In the genomic region with DNA sequence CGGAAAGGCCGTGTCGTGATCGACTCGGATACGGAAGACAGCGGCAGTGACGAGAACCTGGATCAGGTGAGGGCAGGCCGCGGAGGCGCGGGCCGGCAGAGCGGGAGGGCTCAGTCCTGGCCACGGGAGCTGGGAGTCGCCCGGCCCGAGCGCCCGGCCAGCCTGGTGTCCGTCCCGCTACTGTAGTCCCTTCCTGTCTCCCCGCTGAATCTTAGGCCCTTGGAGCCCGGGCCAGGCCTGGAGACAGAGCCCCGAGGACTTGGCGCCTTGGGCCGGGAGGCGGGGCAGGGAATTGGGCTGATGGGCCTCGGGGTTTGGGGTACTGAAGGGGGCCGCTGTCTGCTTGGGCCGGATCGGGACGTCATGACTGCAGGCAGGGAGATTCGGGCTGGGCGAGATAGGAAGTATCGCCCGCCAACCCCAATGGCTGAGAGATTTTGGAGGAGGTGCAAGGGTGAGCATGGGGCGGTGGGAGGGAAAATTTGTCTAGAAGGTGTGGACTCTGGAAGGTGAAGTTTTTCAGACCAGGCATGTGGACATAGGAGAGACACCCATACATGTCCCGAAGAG, we compare ENCODE assay signal across 8 mouse cellular contexts. TPM values are rescaled to one million over a fixed set of nuclear protein-coding genes. Genes with fewer than 3 reads are reported as not detected.
DNase-seq lines count a peak whose midpoint lies in the region; ATAC-seq lines count a peak whose summit lies in the region.

No protein-coding gene starts in this region.

- no peaks in the 10 kb centered on the region for H3K36me3 ChIP-seq in hindbrain, embryonic 12.5 days
- no peaks in the 10 kb centered on the region for H3K36me3 ChIP-seq in macrophage (ENCODE audit: inconsistent target)

- no peak for DNase-seq in cerebellum, postnatal 10 days
- DNase-seq in 3134 (ENCODE audit: extremely low read depth, insufficient read length, low spot score), result peak; percentile 75
- DNase-seq in c-Kit-positive CD71-positive TER-119-positive erythroid progenitor cells, embryonic 14.5 days (ENCODE audit: low spot score), result peak; percentile 48
- DNase-seq in layer of hippocampus, postnatal 10 days (ENCODE audit: low spot score in 2 of 2), result no peak
- no peak for DNase-seq in spleen, postnatal 14 days (ENCODE audit: low spot score in 2 of 2)

- H3K27me3 ChIP-seq in hindbrain, embryonic 12.5 days, result no peaks in the 10 kb centered on the region

- peak overlapping the region; percentile 89 for H3K4me2 ChIP-seq in hindbrain, embryonic 12.5 days (replicated peaks)

- no peaks in the 10 kb centered on the region for H3K9me3 ChIP-seq in hindbrain, embryonic 12.5 days (replicated peaks)

- peak overlapping the region; percentile 98 for H3K9ac ChIP-seq in hindbrain, embryonic 12.5 days

- ATAC-seq in cerebellum, adult (ENCODE audit: insufficient number of reproducible peaks, low FRiP score, low TSS enrichment), result peak; percentile 80
- ATAC-seq in hindbrain, embryonic 12.5 days (ENCODE audit: low FRiP score), result peak; percentile 89

- peaks cover 51% of the 10 kb centered on the region for H3K79me2 ChIP-seq in macrophage (ENCODE audit: inconsistent target)

- peak overlapping the region; percentile 99 for H3K4me3 ChIP-seq in hindbrain, embryonic 12.5 days
- peak overlapping the region; percentile 76 for H3K4me3 ChIP-seq in macrophage (ENCODE audit: inconsistent target)

- H3K4me1 ChIP-seq in hindbrain, embryonic 12.5 days, result peaks cover 17% of the 10 kb centered on the region

- WGBS in hindbrain, embryonic 12.5 days, result under 1% methylated on average over 35 of the region's 39 CpGs
- WGBS in macrophage (ENCODE audit: missing documents), result under 1% methylated on average over 37 of the region's 39 CpGs

- peak overlapping the region; percentile 77 for H3K27ac ChIP-seq in hindbrain, embryonic 12.5 days
- no peak overlapping the region for H3K27ac ChIP-seq in macrophage

RNA-seq across cellular contexts. Expression of gene Rtf1, which starts 0.4 kb away (rescaled TPM):
- polyA plus RNA-seq in hindbrain, embryonic 12.5 days (2016; fragmentation: Nextera tagmentation; extraction: Ambion mirVana), result 77.8 and 78.3 TPM in 2 replicates
- 10 to 100 TPM; 17.3 to 59.2 (median 42.4) TPM for total RNA-seq in macrophage (2018; cell fraction: chromatin; rRNA removed)
- total RNA-seq in macrophage (2018; cell fraction: cytosol; rRNA removed), result 10 to 100 TPM; 16.8 to 29.5 (median 21.3) TPM
- 10 to 100 TPM; 14.9 to 44.5 (median 25.0) TPM for total RNA-seq in macrophage (2018; cell fraction: nucleus; rRNA removed)
- 23.0 to 38.2 TPM (median 23.7 TPM) in 3 replicates for polyA plus RNA-seq in macrophage (2018)
- 10 to 100 TPM; 58.0 to 63.0 TPM for total RNA-seq in layer of hippocampus, postnatal 10 days (2021)

RNA-seq across cellular contexts. Expression of gene Ndufaf1, which starts 12.7 kb away (rescaled TPM):
- polyA plus RNA-seq in hindbrain, embryonic 12.5 days (2016; fragmentation: Nextera tagmentation; extraction: Ambion mirVana), result 38.1 and 45.6 TPM in 2 replicates
- 10 to 100 TPM in 10 of 26 experiments, 1 to 10 TPM in 16; 1.8 to 17.6 (median 8.4) TPM for total RNA-seq in macrophage (2018; cell fraction: chromatin; rRNA removed)
- 10 to 100 TPM in 25 of 26 experiments, 1 to 10 TPM in 1; 9.6 to 19.1 (median 15.6) TPM for total RNA-seq in macrophage (2018; cell fraction: cytosol; rRNA removed)
- total RNA-seq in macrophage (2018; cell fraction: nucleus; rRNA removed), result 10 to 100 TPM in 11 of 26 experiments, 1 to 10 TPM in 15; 4.2 to 23.5 (median 9.7) TPM
- 15.3 to 19.7 TPM (median 16.5 TPM) in 3 replicates for polyA plus RNA-seq in macrophage (2018)
- 10 to 100 TPM; 27.0 to 27.8 TPM for total RNA-seq in layer of hippocampus, postnatal 10 days (2021)

RNA-seq across cellular contexts. Expression of gene Oip5, which starts 57.0 kb away (rescaled TPM):
- polyA plus RNA-seq in hindbrain, embryonic 12.5 days (2016; fragmentation: Nextera tagmentation; extraction: Ambion mirVana), result 17.7 and 22.6 TPM in 2 replicates
- 1 to 10 TPM in 7 of 26 experiments, under 1 TPM in 7, not detected in 12; 0.46 to 3.0 (median 1.0) TPM for total RNA-seq in macrophage (2018; cell fraction: chromatin; rRNA removed)
- total RNA-seq in macrophage (2018; cell fraction: cytosol; rRNA removed), result 1 to 10 TPM in 25 of 26 experiments, under 1 TPM in 1; 0.82 to 2.7 (median 1.5) TPM
- 1 to 10 TPM in 7 of 26 experiments, under 1 TPM in 16, not detected in 3; 0.28 to 7.0 (median 0.71) TPM for total RNA-seq in macrophage (2018; cell fraction: nucleus; rRNA removed)
- polyA plus RNA-seq in macrophage (2018), result 0.87 to 6.7 TPM (median 3.3 TPM) in 3 replicates
- total RNA-seq in layer of hippocampus, postnatal 10 days (2021), result 1 to 10 TPM; 3.6 to 4.8 TPM

RNA-seq across cellular contexts. Expression of gene Nusap1, which starts 57.2 kb away (rescaled TPM):
- 56.4 and 57.6 TPM in 2 replicates for polyA plus RNA-seq in hindbrain, embryonic 12.5 days (2016; fragmentation: Nextera tagmentation; extraction: Ambion mirVana)
- 1 to 10 TPM in 19 of 26 experiments, under 1 TPM in 7; 0.37 to 6.0 (median 1.5) TPM for total RNA-seq in macrophage (2018; cell fraction: chromatin; rRNA removed)
- 1 to 10 TPM in 20 of 26 experiments, under 1 TPM in 6; 0.59 to 4.6 (median 2.0) TPM for total RNA-seq in macrophage (2018; cell fraction: cytosol; rRNA removed)
- 1 to 10 TPM in 14 of 26 experiments, under 1 TPM in 12; 0.27 to 5.1 (median 1.3) TPM for total RNA-seq in macrophage (2018; cell fraction: nucleus; rRNA removed)
- polyA plus RNA-seq in macrophage (2018), result 0.55 to 8.9 TPM (median 3.7 TPM) in 3 replicates
- 1 to 10 TPM; 3.5 to 3.7 TPM for total RNA-seq in layer of hippocampus, postnatal 10 days (2021)

Comparison
In these comparisons a context has a peak if more than half of its experiments do, and no peak if none do; other contexts are left out.
1. DNase-seq: peak in 3134 (single experiment) and c-Kit-positive CD71-positive TER-119-positive erythroid progenitor cells, embryonic 14.5 days (single experiment); none in cerebellum, postnatal 10 days (0 of 2), layer of hippocampus, postnatal 10 days (0 of 2) and spleen, postnatal 14 days (0 of 2).